12 mouse cellular contexts compared by ENCODE assay signal in genomic region chr17:80706608-80707007, GRCm38 (mm10).
"Had no signal": no experiment of that assay in that cellular context is flagged by ENCODE, and none has a peak within 500 bp of the region (broad histone marks: within the 10 kb centered on the region; RNA-seq: fewer than 3 reads in every experiment).

No protein-coding gene starts in this region.

- H3K27ac ChIP-seq: limb, embryonic 13.5 days; liver, embryonic 15.5 days; midbrain, embryonic 15.5 days; neural tube, embryonic 12.5 days; stomach, postnatal 0 days had no signal

- ATAC-seq: lung, postnatal 0 days; midbrain, embryonic 15.5 days had no signal

- H3K27me3 ChIP-seq: limb, embryonic 13.5 days; liver, embryonic 15.5 days; midbrain, embryonic 15.5 days; neural tube, embryonic 12.5 days had no signal

- H3K36me3 ChIP-seq: limb, embryonic 13.5 days; liver, embryonic 15.5 days; midbrain, embryonic 15.5 days; neural tube, embryonic 12.5 days had no signal

- H3K9ac ChIP-seq: limb, embryonic 13.5 days; liver, embryonic 15.5 days; midbrain, embryonic 15.5 days; neural tube, embryonic 12.5 days had no signal

- DNase-seq: kidney, adult 18-20 months; kidney, postnatal 10 days; lung, adult 2 months; thymus, postnatal 4 days had no signal

- H3K4me2 ChIP-seq: limb, embryonic 13.5 days; liver, embryonic 11.5 days; liver, embryonic 15.5 days; midbrain, embryonic 11.5 days; midbrain, embryonic 15.5 days; neural tube, embryonic 12.5 days had no signal

- H3K9me3 ChIP-seq: limb, embryonic 13.5 days; liver, embryonic 15.5 days; midbrain, embryonic 15.5 days; neural tube, embryonic 12.5 days had no signal

- H3K4me3 ChIP-seq: limb, embryonic 13.5 days; liver, embryonic 15.5 days; midbrain, embryonic 15.5 days; neural tube, embryonic 12.5 days had no signal
